Mouse (Mus musculus) G1E-ER4 (cell line): ENCODE data around the gene Copz2. TPM values are rescaled to one million over a fixed set of nuclear protein-coding genes. Genes with fewer than 3 reads are reported as not detected.

ENCODE experiments used
- GATA1 ChIP-seq: IDR thresholded peaks from one replicate; pipeline ENCODE4 v1.8.0; 2012; ENCODE audit warnings: low read length, inconsistent platforms
- polyA plus RNA-seq: library from polyadenylated mRNA; stranded (reverse); fragments of >175 nt; gene quantifications from 2 replicates; pipeline ENCODE4 v1.2.3, GENCODE M21; 2012

The Copz2 gene
- polyA plus RNA-seq, 1 experiment = 0.45 TPM

DNA sequence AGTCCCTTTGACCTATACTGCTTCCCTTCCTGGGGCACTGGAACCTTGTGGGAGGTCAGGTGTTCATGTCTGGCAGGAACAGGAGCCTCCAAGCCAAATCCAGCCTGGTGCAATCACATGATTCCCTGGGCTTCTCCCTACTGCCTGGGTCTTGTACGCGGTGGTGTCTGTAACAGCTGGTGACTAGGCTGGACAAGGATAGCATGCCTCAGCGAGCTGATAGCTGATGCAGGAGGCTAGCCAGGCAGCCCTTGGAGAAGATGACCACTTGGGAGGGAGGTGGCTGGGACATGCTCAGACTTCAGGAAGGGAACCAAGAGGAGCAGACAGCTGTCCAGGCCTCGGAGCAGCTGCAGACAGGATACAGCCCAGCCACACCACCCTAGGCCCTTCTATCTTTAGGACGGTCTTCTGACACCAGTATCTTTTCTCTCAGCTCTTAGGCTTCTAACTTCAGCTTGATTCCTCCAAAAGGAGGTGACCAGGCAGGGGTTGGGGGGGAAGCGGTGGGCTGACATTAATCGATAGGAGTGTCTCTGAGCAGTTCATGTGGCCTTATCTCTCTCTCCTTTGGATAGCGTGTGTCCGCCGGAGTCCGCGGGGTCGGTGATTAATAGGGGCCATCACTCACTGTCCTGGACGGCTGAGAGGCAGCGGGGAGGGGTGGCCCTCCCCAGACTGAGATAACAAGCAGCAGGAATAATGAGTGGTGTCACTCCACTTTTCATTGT, 56.9 kb downstream of the Copz2 start:
- no peak for TF ChIP-seq GATA1

DNA sequence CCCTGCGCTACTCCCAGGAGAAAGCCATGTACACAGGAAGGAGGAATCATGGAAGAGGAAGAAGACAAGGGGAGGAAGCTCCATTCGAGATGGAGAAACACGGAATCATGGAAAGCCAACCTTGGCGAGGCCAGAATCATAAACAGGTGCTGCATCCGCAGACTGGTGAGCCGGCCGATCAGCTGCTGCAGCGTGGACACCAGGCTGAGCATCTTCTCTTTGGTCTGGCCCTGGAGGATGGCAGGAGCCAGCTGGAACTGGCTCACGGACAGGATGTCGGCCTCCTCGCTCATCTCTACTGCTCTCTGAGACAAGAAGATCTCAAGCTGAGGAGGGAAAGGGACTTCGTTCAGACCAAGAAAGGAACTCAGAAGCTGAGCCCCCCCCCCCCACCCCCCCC, 58.9 kb downstream of the Copz2 start:
- TF ChIP-seq GATA1 = no peak

DNA sequence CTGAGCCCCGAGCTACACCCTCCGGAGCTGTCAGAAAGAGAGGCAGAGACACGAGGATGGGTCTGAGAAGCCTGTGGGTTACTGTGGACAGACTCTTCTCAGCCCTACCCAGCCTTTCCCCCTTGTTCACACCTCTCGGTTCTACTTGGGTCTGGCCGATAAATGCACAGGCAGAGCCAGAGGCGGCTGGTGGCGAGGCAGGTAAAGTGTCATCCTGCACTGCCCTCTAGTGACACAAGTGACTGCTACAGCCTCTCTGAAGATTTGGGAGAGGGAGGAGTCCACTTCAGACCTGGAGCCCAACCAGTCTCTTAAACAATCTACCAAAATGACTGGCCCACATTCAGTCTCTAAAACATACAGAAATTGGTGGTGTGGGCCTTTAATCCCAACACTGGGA, 60.3 kb downstream of the Copz2 start:
- no peak for TF ChIP-seq GATA1

Other genes with a start within 250 kb of the Copz2 start
- 8.7 and 9.9 TPM in 2 replicates for gene Snx11, start 72.3 kb upstream of the Copz2 start, polyA plus RNA-seq
- gene Cbx1, start 60.7 kb upstream of the Copz2 start, polyA plus RNA-seq = 66.6 and 76.2 TPM in 2 replicates
- gene Nfe2l1, start 19.9 kb upstream of the Copz2 start, polyA plus RNA-seq = 30.2 and 46.4 TPM in 2 replicates
- gene Cdk5rap3, start 66.6 kb downstream of the Copz2 start, polyA plus RNA-seq = 59.7 and 66.3 TPM in 2 replicates
- 0.18 and 0.19 TPM in 2 replicates for gene Prr15l, start 78.2 kb downstream of the Copz2 start, polyA plus RNA-seq
- gene Pnpo, start 94.1 kb downstream of the Copz2 start, polyA plus RNA-seq = 42.4 and 75.3 TPM in 2 replicates
- 46.1 and 55.9 TPM in 2 replicates for gene Sp2, start 133.1 kb downstream of the Copz2 start, polyA plus RNA-seq
- not detected in 2 replicates for gene Sp6, start 163.5 kb downstream of the Copz2 start, polyA plus RNA-seq
- gene Scrn2, start 180.1 kb downstream of the Copz2 start, polyA plus RNA-seq = 13.6 and 15.6 TPM in 2 replicates
- 0.11 TPM in 1 of 2 replicates, not detected in the other for gene Lrrc46, start 191.5 kb downstream of the Copz2 start, polyA plus RNA-seq
- 58.9 and 112 TPM in 2 replicates for gene Mrpl10, start 191.7 kb downstream of the Copz2 start, polyA plus RNA-seq
- gene Osbpl7, start 200.8 kb downstream of the Copz2 start, polyA plus RNA-seq = 23.7 and 28.9 TPM in 2 replicates